Mouse (Mus musculus): ENCODE data around the gene Pten.
"Not testable (repeated sequence)": the region's sequence is repeated elsewhere in the genome, so short reads cannot be mapped to it uniquely, and the experiment has no call there.

The Pten gene

GRCm38 (mm10) chr19:32755104-32755791 is 2.0 kb upstream of the Pten start:
- DNase-seq (ENCODE audit: low spot score), result no peak

DNA sequence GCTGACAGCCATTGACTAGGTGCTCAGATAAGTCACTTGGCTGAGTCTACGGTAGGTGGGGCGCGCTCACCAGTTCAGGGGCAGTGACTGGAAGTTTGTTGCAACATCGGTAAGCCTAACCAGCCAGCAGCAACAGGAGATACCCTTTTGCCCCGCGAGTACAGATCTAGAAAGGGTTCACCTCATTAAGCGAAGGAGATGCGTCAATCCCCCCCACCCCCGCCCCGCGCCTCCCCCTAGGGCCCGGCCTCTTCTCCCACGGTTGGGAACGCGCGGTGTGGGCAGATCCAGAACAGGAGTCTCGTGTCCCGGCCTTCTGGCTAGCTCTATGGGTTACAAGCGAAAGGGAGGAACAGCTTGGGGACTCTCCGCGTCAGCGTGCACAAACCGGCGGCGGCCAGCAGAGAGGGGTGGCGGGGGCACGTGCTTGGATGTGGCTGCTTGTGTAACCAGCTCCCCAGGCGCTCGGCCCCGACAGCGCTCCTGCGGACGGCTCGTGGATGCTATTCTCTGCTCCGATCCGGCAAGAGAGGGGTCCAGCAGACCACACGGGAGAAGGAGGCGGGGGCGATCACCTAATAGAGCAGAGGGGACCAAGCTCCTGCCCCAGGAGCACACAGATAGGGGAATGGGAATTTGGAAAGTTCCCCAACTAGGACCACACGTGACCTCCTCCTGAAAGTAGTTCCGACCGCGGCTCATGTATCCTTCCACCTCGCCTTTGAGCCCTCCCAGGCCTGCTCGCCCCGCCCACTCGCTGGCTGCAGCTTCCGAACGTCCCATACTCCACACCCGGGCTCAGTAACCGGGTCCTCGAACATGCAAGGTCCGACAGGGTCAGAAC is 1.3 kb upstream of the Pten start:
- DNase-seq (ENCODE audit: low spot score), result peak; percentile 94

GRCm38 (mm10) chr19:32756636-32756899 is 729 bp upstream of the Pten start:
- DNase-seq (ENCODE audit: low spot score), result no peak

DNA sequence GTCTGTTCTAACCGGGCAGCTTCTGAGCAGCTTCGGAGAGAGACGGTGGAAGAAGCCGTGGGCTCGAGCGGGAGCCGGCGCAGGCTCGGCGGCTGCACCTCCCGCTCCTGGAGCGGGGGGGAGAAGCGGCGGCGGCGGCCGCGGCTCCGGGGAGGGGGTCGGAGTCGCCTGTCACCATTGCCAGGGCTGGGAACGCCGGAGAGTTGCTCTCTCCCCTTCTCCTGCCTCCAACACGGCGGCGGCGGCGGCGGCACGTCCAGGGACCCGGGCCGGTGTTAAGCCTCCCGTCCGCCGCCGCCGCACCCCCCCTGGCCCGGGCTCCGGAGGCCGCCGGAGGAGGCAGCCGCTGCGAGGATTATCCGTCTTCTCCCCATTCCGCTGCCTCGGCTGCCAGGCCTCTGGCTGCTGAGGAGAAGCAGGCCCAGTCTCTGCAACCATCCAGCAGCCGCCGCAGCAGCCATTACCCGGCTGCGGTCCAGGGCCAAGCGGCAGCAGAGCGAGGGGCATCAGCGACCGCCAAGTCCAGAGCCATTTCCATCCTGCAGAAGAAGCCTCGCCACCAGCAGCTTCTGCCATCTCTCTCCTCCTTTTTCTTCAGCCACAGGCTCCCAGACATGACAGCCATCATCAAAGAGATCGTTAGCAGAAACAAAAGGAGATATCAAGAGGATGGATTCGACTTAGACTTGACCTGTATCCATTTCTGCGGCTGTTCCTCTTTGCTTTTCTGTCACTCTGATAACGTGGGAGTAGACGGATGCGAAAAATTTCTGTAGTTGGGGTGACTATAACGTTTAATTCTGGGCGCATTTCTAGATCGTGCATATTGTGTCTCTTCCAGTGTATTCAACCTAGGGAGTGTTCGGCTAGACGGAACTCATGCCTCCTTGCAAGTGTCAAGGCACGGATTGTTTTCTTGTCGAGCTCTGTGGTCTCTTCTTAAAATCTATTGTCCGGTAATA is 815 bp downstream of the Pten start:
- peak; percentile 49 for DNase-seq (ENCODE audit: low spot score)

GRCm38 (mm10) chr19:32758793-32759161 is 1.5 kb downstream of the Pten start:
- no peak for DNase-seq (ENCODE audit: low spot score)

GRCm38 (mm10) chr19:32759357-32760024 is 2.2 kb downstream of the Pten start:
- no peak for DNase-seq (ENCODE audit: low spot score)

DNA sequence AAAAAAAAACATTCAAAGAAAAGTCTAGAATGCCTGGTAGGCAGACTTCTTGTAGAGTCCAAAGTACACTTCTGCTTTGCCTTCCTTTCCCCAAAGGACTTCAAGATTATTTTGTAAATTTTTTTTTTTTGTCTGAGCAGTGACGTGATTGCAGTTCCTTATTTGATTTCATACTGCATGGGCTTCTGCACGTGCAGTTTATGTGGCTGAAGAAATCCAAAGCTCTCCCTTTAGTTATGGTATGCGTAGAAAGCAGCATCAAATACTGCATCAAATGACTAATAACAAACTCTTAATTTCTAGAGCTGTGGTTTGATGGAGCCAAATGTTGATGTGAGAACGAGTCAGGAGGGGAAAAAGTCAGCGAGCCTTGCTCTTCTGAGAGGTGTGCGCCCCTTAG is 3.2 kb downstream of the Pten start:
- no peak for DNase-seq (ENCODE audit: low spot score)

DNA sequence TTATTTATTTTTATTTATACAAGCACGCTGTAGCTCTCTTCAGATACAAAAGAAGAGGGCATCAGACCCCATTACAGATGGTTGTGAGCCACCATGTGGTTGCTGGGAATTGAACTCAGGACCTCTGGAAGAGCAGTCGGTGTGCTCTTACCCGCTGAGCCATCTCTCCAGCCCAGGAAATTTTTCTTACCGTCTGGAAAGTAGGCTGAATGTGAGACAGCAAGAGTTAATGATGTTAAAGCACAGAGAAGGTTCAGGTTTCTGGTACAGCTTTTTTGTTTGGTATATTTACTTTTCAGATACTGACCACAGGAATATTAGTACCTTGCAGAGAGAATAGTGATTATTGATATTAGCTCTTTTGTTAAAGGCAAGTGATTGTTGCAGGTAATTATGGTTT is 3.9 kb downstream of the Pten start:
- no peak for DNase-seq (ENCODE audit: low spot score)

- no peak for DNase-seq (ENCODE audit: low spot score)
Measured at GRCm38 (mm10) chr19:32762493-32762892, 5.2 kb downstream of the Pten start.

GRCm38 (mm10) chr19:32778411-32778810 is 21.1 kb downstream of the Pten start:
- DNase-seq (ENCODE audit: low spot score), result no peak

- DNase-seq (ENCODE audit: low spot score), result no peak
Measured at GRCm38 (mm10) chr19:32779131-32779530, 21.8 kb downstream of the Pten start.

DNA sequence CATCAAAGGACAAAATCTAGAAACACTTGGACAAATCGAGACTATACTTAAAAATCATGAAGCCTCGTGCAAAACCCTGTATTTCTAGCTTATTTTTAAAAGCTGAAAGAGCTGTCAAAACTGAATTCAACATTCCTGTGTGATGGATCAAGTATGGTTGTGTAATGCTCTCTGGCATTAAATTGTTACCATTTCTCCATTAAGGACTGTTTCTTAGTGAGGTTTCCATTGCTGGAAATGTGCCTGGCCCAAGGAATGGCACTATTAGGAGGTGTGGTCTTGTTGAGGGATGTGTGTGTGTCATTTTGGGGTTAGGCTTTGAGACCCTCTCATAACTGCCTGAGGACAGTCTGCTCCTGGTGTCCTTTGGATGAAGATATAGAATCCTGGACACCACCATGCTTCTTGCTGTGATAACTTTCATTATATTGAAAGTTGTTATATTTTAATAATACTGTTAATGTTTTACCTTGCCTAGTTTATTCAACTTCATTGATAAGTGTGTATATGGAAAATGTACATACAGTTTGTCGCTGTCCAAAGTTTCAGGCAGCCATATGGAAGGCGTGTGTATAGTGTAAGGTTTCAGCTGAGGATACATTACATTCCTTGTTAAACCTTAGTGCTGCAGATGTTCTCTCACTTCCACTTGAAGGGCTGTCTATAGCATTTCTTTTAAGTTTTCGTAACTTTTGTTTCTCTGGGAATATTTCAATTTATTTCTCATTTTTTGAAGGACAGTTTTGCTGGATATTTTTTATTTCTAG is 24.2 kb downstream of the Pten start:
- DNase-seq (ENCODE audit: low spot score), result no peak

DNA sequence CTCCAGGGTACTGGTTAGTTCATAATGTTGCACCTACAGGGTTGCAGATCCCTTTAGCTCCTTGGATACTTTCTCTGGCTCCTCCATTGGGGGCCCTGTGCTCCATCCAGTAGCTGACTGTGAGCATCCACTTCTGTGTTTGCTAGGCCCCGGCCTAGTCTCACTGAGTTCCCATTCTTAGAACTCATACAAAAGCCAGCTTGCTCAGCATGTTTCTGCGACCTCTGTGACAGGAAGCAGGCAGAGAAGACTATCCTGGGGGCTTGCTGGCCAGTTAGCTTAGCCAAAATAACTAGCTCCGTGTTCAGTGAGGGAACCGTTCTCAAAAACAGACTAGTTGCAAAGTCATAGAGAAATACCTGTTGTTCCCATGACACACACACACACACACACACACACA is 30.1 kb downstream of the Pten start:
- not testable (repeated sequence) for DNase-seq (ENCODE audit: low spot score)

- DNase-seq (ENCODE audit: low spot score), result not testable (repeated sequence)
Measured at GRCm38 (mm10) chr19:32788016-32788415, 30.7 kb downstream of the Pten start.

DNA sequence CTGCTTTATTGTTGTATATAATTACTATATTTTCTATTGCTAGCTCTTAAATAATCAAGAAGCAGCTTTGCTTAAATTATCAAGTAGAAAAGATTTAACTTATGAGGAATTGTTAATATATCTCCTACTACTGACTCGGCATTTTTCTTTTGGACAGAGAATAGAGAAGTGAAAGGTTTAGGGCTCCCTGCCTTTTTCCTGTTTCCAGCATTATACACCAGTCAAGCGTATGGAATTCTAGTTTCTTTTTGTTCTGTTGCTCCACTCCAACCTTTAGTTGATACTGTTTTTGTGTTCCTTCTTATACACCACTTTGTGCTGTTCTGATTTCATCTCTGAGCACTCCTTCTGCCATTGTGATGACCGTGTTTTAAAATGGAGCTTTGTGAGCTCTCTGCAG is 32.2 kb downstream of the Pten start:
- DNase-seq (ENCODE audit: low spot score), result no peak

DNA sequence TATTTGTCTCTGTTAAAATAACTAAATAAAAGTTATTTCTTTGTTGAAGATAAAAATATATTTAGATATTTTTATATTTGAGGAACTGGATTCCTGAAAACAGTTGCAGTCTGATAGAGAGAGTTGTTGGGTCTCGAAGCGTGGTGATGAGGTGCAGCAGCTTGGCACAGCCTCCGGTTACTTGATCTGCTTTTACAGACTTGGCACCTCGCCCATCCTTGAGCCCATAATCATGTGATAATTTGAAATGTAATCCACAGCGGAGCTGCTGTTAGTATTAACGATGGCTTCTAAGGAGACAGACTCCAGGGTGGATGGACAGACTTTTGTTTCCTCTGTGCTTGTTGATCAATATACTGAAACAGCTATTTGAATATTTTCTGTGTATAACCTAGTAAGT is 35.3 kb downstream of the Pten start:
- peak; percentile 35 for DNase-seq (ENCODE audit: low spot score)

DNA sequence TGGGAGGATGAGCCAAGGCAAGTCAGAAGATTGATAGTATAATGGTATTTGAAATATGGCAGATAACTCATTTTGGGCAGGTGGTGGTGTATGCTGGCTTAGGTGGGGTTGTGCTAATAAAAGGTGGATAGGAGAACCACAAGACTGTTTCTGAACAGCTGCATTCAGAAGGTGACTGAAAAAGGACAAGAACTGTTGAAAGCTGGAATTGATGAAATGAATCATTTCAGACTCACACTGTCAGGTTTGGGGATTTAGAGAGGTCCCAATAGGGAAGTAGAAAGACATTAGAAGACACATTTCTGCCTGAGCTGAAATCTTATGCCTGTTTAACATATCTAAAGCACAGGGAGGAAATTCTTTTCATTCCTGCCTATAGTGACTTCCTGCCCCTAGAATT is 36.6 kb downstream of the Pten start:
- DNase-seq (ENCODE audit: low spot score), result no peak

DNA sequence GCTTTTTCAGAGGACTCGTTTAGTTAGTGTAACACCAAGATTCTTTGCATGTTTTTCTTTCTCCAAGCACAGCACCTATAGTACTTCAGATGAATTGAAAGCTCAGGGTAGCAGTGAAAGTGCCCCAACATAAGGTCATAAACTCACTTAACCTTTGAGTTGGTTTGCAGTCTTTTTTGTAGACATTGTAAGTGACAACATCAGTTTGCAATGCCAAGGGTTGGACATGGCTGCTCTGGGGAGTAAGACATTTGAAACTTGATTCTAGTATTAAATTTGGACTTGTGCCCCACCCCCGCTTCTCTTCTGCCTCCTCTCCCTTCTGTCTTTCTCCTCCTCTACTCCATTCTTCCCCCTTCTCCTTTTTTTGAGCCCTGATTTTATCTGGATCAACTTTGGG is 43.3 kb downstream of the Pten start:
- DNase-seq (ENCODE audit: low spot score), result no peak

- no peak for DNase-seq (ENCODE audit: low spot score)
Measured at GRCm38 (mm10) chr19:32804703-32805102, 47.4 kb downstream of the Pten start.

DNA sequence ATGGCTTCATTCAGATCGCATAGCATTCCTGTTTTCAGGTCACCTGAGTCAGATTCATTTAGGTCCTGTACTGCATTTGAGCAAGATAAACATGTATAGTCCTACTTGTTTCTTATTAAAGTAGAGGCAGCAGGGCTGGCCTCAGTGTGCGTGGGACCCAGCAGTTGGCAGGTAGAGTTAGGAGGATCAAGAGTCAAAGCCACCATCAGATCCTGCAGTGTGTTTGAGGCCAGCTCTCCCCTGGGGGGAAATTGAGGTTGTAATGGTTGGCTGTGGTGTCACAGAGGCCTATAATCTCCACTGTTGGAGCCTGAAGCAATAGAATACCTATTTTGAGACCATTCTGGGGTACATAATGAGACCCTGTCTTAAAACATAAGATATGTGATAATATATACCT is 50.3 kb downstream of the Pten start:
- no peak for DNase-seq (ENCODE audit: low spot score)

DNA sequence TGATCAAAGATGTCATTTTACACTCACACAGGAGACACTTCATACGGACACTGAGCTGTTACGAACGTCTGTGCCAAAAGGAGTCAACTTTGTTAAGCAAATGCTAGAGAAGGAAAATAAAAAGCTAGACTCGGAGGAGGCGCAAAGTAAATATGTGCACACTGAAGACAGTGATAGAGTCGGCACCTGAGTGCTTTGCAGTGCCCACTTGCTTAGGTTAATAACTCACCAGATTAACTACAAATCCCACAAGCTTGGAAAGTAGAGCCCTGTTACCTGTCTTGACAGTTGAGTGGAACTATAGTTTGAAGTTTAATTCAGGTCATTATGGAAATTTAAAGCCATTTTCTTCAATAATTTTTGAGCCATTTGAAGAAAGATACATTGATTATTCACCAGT is 51.4 kb downstream of the Pten start:
- DNase-seq (ENCODE audit: low spot score), result no peak

Measured in ovary, postnatal 14 days (tissue).